Mouse (Mus musculus): ENCODE results near the gene Pomgnt1. TPM values are rescaled to one million over a fixed set of nuclear protein-coding genes. Genes with fewer than 3 reads are reported as not detected.

Gene Pomgnt1
- polyA plus RNA-seq, 1 experiment from 2014 or later: 71.5 TPM

DNA sequence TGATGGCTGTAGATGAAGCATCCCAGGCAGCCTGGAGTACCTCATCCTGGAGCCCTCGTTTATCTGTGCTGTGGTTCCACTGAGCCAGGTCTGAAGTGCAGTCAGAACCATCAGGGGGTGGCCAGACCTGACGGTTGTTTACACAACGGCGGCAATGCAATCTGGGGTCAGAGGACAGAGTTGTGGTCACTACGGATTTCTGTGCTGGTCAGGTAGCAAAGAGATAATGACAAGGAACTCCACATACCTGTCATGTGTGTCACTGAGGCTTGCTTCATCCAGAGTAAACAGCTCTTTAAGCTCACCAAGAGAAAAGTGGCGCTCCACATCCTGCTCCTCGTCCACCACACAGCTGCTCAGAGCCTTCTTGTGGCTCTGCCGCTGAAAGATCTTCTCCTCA, 26.4 kb upstream of the Pomgnt1 start:
- no peak overlapping the region for H3K9ac ChIP-seq
- no peak overlapping the region for H3K4me3 ChIP-seq
- H3K27ac ChIP-seq (ENCODE audit: poor library complexity, severe bottlenecking): no peak overlapping the region
- no peak for ATAC-seq (ENCODE audit: insufficient number of reproducible peaks, low FRiP score)
- H3K27me3 ChIP-seq (replicated peaks): no peaks in the 10 kb centered on the region
- WGBS: 75% methylated on average over 8 of the region's 8 CpGs
- H3K9me3 ChIP-seq (replicated peaks): no peaks in the 10 kb centered on the region
- H3K4me1 ChIP-seq (replicated peaks): no peaks in the 10 kb centered on the region
- H3K4me2 ChIP-seq: no peak overlapping the region
- peaks cover 97% of the 10 kb centered on the region for H3K36me3 ChIP-seq

DNA sequence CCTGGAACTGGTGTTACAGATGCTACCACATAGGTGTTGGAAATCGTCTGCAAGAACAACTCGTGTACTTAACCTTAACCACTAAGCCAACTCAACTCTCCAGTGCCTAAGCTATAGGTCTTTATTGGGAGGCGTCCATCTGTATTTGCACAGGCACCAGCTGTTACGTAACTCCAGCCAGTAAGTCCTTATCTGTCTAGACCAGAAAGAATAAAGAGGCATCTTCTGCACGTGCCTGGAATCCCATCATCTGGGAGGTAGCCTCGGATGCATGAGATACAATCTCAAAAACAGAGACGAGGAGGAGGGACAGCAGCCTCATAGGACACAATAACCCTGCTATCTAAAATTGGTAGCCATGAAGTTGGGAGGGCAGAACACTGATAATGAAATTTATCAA, 22.7 kb upstream of the Pomgnt1 start:
- no peak overlapping the region for H3K4me2 ChIP-seq
- no peak overlapping the region for H3K4me3 ChIP-seq
- no peaks in the 10 kb centered on the region for H3K27me3 ChIP-seq (replicated peaks)
- H3K9me3 ChIP-seq (replicated peaks): no peaks in the 10 kb centered on the region
- no peak overlapping the region for H3K9ac ChIP-seq
- no peak overlapping the region for H3K27ac ChIP-seq (ENCODE audit: poor library complexity, severe bottlenecking)
- H3K36me3 ChIP-seq: peaks cover 93% of the 10 kb centered on the region
- 0 out of 2 replicates have a peak, but pooled peaks have one; percentile 45 for ATAC-seq (ENCODE audit: insufficient number of reproducible peaks, low FRiP score)
- H3K4me1 ChIP-seq (replicated peaks): no peaks in the 10 kb centered on the region
- WGBS: 71% methylated on average over 7 of the region's 7 CpGs

DNA sequence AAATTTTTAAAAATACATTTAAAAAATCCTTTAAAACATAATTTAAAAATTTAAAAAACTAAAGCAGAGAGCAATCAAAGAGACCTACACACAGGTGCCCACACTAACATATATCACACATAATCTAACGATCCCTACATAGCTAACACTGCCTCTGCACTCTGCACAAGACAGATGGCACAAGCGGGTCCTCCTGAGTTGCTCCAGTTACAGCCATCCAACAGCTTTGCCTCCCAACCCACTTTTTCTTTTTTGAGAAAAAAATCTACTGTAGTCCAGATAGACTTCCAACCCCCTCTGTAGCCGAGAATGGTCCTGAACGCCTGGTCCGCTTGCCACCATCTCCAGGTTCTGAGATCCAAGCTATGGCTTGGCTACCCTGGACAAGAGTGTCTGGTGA, 18.4 kb upstream of the Pomgnt1 start:
- no peak for ATAC-seq (ENCODE audit: insufficient number of reproducible peaks, low FRiP score)
- Histone ChIP-seq H3K4me1 (replicated peaks) (no peaks in the 10 kb centered on the region), H3K9ac (no peak overlapping the region), H3K4me2 (no peak overlapping the region), H3K27me3 (replicated peaks) (no peaks in the 10 kb centered on the region), H3K9me3 (replicated peaks) (no peaks in the 10 kb centered on the region), H3K36me3 (peaks cover 64% of the 10 kb centered on the region), H3K27ac (ENCODE audit: poor library complexity, severe bottlenecking) (no peak overlapping the region), H3K4me3 (no peak overlapping the region)
- WGBS: 95% methylated on average over 5 of the region's 5 CpGs

DNA sequence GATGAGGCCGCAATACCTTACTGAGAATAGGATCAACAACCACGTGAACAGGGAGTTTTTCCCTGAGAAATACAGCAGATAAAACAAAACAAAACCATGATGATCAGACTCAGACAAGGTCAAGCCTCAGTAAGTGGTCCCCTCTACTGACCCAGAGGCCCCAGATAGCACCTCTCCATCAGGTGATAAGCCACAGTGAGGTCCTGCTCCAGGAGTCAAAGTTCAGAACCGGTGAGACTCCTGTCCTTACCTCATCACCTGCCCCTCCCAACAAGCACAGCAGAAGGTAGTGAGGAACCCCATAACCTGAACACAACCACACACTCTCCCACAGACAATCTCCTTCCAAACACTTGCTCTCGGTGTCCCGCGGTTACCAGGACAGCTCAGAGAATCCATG, 12.9 kb upstream of the Pomgnt1 start:
- H3K9ac ChIP-seq: no peak overlapping the region
- H3K27ac ChIP-seq (ENCODE audit: poor library complexity, severe bottlenecking): no peak overlapping the region
- H3K4me3 ChIP-seq: no peak overlapping the region
- no peak overlapping the region for H3K4me2 ChIP-seq
- no peaks in the 10 kb centered on the region for H3K4me1 ChIP-seq (replicated peaks)
- H3K9me3 ChIP-seq (replicated peaks): no peaks in the 10 kb centered on the region
- ATAC-seq (ENCODE audit: insufficient number of reproducible peaks, low FRiP score): no peak
- H3K27me3 ChIP-seq (replicated peaks): no peaks in the 10 kb centered on the region
- WGBS: 83% methylated on average over 6 of the region's 6 CpGs
- H3K36me3 ChIP-seq: peaks cover 49% of the 10 kb centered on the region

DNA sequence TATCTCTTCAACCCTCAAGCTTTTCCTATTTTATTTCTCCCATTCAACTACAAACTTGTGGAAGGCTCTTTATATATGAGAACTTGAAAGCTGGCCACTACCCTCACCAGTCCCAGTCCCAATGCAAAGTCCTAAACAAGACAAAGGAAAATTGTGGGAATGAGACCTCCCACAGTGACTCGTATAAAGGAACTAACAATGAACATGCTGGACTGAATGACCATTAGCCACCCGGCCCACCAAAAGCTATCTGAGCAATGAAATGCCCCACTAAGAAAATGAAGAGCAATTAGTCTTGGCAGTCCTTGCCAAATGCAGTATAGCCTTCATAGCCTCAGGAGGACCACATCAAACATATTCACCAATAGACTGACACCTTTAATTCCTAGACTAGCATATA, 12.2 kb upstream of the Pomgnt1 start:
- ATAC-seq (ENCODE audit: insufficient number of reproducible peaks, low FRiP score): no peak
- H3K4me2 ChIP-seq: no peak overlapping the region
- H3K4me1 ChIP-seq (replicated peaks): no peaks in the 10 kb centered on the region
- no peak overlapping the region for H3K27ac ChIP-seq (ENCODE audit: poor library complexity, severe bottlenecking)
- H3K9ac ChIP-seq: no peak overlapping the region
- WGBS: 89% methylated on average over 2 of the region's 2 CpGs
- no peaks in the 10 kb centered on the region for H3K27me3 ChIP-seq (replicated peaks)
- no peak overlapping the region for H3K4me3 ChIP-seq
- H3K9me3 ChIP-seq (replicated peaks): no peaks in the 10 kb centered on the region
- H3K36me3 ChIP-seq: peaks cover 48% of the 10 kb centered on the region

DNA sequence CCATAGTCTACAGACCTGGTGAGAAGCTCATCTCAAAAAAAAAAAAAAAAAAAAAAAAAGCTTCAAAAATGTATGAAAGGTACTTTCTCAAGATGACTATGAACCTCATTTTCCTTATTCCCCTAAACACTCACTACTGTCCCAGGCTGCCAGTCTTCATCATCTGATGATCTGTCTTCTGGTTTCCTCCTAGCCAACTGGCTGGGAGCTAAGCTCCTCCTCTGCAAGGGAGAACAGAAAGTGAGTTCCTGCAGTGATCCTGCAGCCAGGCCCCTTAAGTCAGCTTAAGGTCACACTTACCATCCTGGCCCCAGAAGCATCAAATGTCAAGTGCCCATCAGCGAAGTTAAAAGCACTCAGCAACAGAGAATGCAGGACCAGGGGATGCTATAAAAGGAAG, 878 bp upstream of the Pomgnt1 start:
- H3K9me3 ChIP-seq (replicated peaks): no peaks in the 10 kb centered on the region
- H3K4me1 ChIP-seq (replicated peaks): peaks cover 14% of the 10 kb centered on the region
- ATAC-seq (ENCODE audit: insufficient number of reproducible peaks, low FRiP score): no peak
- peak overlapping the region; percentile 84 for H3K4me2 ChIP-seq
- peak overlapping the region; percentile 67 for H3K9ac ChIP-seq
- 3% methylated on average over 1 of the region's 1 CpGs for WGBS
- H3K27ac ChIP-seq (ENCODE audit: poor library complexity, severe bottlenecking): no peak overlapping the region
- H3K27me3 ChIP-seq (replicated peaks): no peaks in the 10 kb centered on the region
- H3K4me3 ChIP-seq: peak overlapping the region; percentile 68
- peaks cover 22% of the 10 kb centered on the region for H3K36me3 ChIP-seq

DNA sequence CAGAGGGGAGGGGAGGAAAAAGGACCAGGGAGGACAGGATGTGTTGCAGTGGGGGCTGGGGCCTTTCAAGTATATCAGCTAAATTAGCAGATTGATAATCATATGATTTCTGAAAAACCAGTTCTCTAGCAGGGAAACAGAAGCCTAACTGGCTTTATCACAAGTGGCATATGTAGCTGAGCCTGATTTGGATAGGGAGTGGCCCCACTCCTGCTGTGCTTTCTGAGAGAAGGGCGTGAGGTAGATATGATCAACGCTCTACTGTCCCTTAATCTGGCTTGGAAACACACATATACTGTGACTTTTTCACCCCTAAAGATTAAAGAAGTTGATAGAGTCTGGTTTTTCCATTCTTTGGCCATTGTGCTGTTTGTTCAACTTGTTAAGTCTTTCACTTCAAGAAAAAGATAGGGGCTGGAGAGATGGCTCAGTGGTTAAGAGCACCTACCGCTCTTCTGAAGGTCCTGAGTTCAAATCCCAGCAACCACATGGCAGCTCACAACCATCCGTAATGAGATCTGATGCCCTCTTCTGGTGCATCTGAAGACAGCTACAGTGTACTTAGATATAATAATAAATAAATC, 2.3 kb downstream of the Pomgnt1 start:
- Histone ChIP-seq H3K27ac (ENCODE audit: poor library complexity, severe bottlenecking) (no peak overlapping the region), H3K27me3 (replicated peaks) (no peaks in the 10 kb centered on the region), H3K9ac (no peak overlapping the region), H3K9me3 (replicated peaks) (no peaks in the 10 kb centered on the region), H3K4me3 (no peak overlapping the region), H3K4me2 (no peak overlapping the region), H3K36me3 (no peaks in the 10 kb centered on the region), H3K4me1 (replicated peaks) (peaks cover 14% of the 10 kb centered on the region)
- ATAC-seq (ENCODE audit: insufficient number of reproducible peaks, low FRiP score): no peak
- WGBS: 82% methylated on average over 4 of the region's 4 CpGs

DNA sequence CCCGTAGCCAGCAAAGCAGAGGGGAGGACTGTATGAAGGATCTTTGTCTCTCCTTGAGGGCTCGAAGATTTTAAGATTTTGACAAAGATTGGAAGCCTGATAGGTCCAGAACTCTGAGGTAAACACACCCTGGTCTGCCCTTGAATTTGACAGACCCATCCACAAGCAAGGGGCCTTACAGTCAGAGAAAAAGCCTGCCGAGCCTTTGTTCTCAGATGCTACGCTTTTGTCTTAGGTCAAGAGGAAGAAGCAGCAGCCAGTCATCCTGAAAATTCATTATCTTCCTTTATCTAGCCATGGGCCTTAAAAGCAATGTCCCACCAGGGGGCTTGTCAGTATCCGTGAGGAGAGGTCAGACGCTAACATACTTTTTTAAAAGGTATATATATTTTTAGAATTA, 4.3 kb downstream of the Pomgnt1 start:
- Histone ChIP-seq H3K4me2 (no peak overlapping the region), H3K9ac (no peak overlapping the region), H3K4me1 (replicated peaks) (peaks cover 8% of the 10 kb centered on the region), H3K4me3 (no peak overlapping the region), H3K27me3 (replicated peaks) (no peaks in the 10 kb centered on the region), H3K27ac (ENCODE audit: poor library complexity, severe bottlenecking) (no peak overlapping the region), H3K36me3 (0 out of 2 replicates have a peak, but pooled peaks cover 3% of the 10 kb centered on the region), H3K9me3 (replicated peaks) (no peaks in the 10 kb centered on the region)
- WGBS: 76% methylated on average over 6 of the region's 6 CpGs
- no peak for ATAC-seq (ENCODE audit: insufficient number of reproducible peaks, low FRiP score)

DNA sequence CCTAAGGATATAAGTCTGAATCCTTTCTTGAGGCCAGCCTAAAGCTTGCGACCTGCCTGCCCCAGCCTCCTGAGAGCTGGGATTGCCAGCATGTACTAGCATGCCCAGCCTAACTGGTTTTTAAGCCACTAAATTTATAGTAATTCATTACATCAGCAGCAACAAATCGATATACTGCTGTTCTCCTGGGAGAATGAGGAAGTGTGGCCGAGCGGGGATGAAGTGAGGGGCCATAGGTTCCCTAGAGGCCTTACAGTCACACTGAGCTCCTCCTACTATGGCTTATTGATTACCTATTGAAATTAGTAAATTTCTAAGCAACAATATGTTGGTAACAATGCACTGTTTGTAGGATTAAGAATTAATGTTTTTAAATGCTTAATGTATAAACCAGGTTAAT, 9.5 kb downstream of the Pomgnt1 start:
- H3K9me3 ChIP-seq (replicated peaks): no peaks in the 10 kb centered on the region
- no peak for ATAC-seq (ENCODE audit: insufficient number of reproducible peaks, low FRiP score)

DNA sequence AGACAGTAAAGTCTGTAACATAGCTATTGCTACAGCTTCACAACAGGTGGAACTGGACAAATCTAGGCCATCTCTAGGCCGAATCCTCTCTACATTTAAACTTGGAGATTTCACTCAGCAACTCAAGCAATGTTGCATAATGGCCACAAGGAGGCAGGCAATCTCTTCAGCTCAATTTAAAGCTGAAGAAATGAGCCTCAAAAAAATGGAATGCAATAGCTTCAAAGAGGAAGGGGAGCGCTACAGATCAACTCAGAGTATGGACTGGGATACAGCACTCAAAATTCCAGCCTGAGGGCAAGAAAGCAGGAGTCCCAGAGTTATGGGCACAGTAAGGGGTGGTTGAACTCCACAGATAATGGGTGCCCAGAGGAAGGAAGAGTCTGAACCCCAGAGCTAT, 11.3 kb downstream of the Pomgnt1 start:
- 0 out of 2 replicates have a peak, but pooled peaks cover 3% of the 10 kb centered on the region for H3K36me3 ChIP-seq
- no peaks in the 10 kb centered on the region for H3K27me3 ChIP-seq (replicated peaks)
- no peak overlapping the region for H3K27ac ChIP-seq (ENCODE audit: poor library complexity, severe bottlenecking)
- no peaks in the 10 kb centered on the region for H3K9me3 ChIP-seq (replicated peaks)
- H3K4me1 ChIP-seq (replicated peaks): 0 out of 2 replicates have a peak, but pooled peaks cover 9% of the 10 kb centered on the region
- WGBS: 46% methylated on average over 2 of the region's 2 CpGs
- H3K9ac ChIP-seq: no peak overlapping the region
- no peak overlapping the region for H3K4me3 ChIP-seq
- ATAC-seq (ENCODE audit: insufficient number of reproducible peaks, low FRiP score): no peak
- no peak overlapping the region for H3K4me2 ChIP-seq

More for the DNA sequence above, 9.5 kb downstream of the Pomgnt1 start:
- H3K4me1 ChIP-seq (replicated peaks): 0 out of 2 replicates have a peak, but pooled peaks cover 9% of the 10 kb centered on the region
- no peak overlapping the region for H3K9ac ChIP-seq
- H3K36me3 ChIP-seq: 0 out of 2 replicates have a peak, but pooled peaks cover 3% of the 10 kb centered on the region
- WGBS: 79% methylated on average over 4 of the region's 4 CpGs
- no peak overlapping the region for H3K4me3 ChIP-seq
- H3K27me3 ChIP-seq (replicated peaks): no peaks in the 10 kb centered on the region
- H3K4me2 ChIP-seq: no peak overlapping the region
- no peak overlapping the region for H3K27ac ChIP-seq (ENCODE audit: poor library complexity, severe bottlenecking)

DNA sequence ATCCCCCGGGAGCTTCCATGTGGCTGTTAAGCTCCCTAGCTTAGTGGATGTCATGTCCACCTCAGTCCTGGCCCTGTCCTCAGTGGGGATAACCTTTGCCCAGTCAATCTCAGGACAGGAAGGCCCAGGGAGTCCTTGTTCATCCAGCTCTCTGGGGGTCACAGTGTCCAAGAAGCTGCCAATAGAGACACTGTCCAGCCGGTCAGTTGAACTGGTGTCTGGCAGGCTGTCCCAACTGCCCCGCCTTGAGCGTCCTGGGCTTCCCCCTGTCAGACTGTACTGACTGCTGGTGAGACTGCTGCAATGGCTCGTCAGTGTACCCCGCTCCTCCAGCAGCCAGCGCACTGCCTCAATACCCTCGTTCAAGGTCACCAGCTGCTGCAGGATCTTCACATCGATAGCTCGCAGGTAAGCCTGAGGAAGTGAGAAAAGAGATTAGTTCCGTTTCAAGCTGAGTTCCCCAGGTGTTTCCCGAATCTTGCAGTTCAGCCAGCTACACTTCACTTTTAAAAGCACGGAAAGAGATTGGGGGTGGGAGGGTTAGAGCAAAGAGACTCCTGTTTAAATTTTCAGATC, 13.9 kb downstream of the Pomgnt1 start:
- no peaks in the 10 kb centered on the region for H3K27me3 ChIP-seq (replicated peaks)
- H3K4me3 ChIP-seq: no peak overlapping the region
- H3K4me2 ChIP-seq: no peak overlapping the region
- no peak overlapping the region for H3K27ac ChIP-seq (ENCODE audit: poor library complexity, severe bottlenecking)
- no peaks in the 10 kb centered on the region for H3K36me3 ChIP-seq
- no peaks in the 10 kb centered on the region for H3K9me3 ChIP-seq (replicated peaks)
- no peak; the same call in 1 of the 2 replicates for ATAC-seq (ENCODE audit: insufficient number of reproducible peaks, low FRiP score)
- H3K4me1 ChIP-seq (replicated peaks): peaks cover 13% of the 10 kb centered on the region
- WGBS: 38% methylated on average over 13 of the region's 13 CpGs
- H3K9ac ChIP-seq: no peak overlapping the region
